Mouse (Mus musculus) layer of hippocampus, postnatal 14 days (tissue): Measurements from ENCODE around the gene Hist2h2ac. TPM values are rescaled to one million over a fixed set of nuclear protein-coding genes. Genes with fewer than 3 reads are reported as not detected.
A peak's percentile ranks its signal among the peaks of the same experiment; 100 is the strongest.
"Not testable (repeated sequence)": the region's sequence is repeated elsewhere in the genome, so short reads cannot be mapped to it uniquely, and the experiment has no call there.

Experiments
- DNase-seq, 2 experiments: peaks; one replicate each; pipeline ENCODE4 v3.0.0; 2021 to 2022; ENCODE audit warnings: low spot score in 2 of 2, mixed read lengths in 1 of 2
- microRNA-seq, 2 experiments: library from miRNA; unstranded; fragments of <30 nt; microRNA quantifications; one replicate each; pipeline ENCODE4 v1.2.0; 2021
- total RNA-seq, 2 experiments: library from RNA; stranded (reverse); gene quantifications; 2 replicates each; pipeline ENCODE4 v1.2.3; 2021

Gene Hist2h2ac
- total RNA-seq, 2 experiments from 2014 or later, result 28.2 to 31.3 TPM

GRCm38 (mm10) chr3:96192977-96193376 is 27.7 kb downstream of the Hist2h2ac start:
- DNase-seq, result no peak

- no peak for DNase-seq
These were observed 38.3 kb downstream of the Hist2h2ac start for GRCm38 (mm10) chr3:96182382-96182776.

- no peak for DNase-seq
These were observed 38.9 kb downstream of the Hist2h2ac start for GRCm38 (mm10) chr3:96181510-96182381.

- DNase-seq, result peak in 1 of 2 experiments; percentile 75
These were observed 39.8 kb downstream of the Hist2h2ac start, which contains the start of gene Sv2a for GRCm38 (mm10) chr3:96180727-96181477. Gene Sv2a (plus strand): TSS chr3:96181151.

GRCm38 (mm10) chr3:96179531-96179930 is 41.1 kb downstream of the Hist2h2ac start:
- no peak for DNase-seq

GRCm38 (mm10) chr3:96178902-96179301 is 41.8 kb downstream of the Hist2h2ac start:
- DNase-seq, result no peak

- no peak for DNase-seq
These were observed 42.3 kb downstream of the Hist2h2ac start for GRCm38 (mm10) chr3:96178427-96178826.

GRCm38 (mm10) chr3:96175251-96175650 is 45.4 kb downstream of the Hist2h2ac start:
- no peak for DNase-seq

GRCm38 (mm10) chr3:96174042-96174441 is 46.6 kb downstream of the Hist2h2ac start:
- DNase-seq, result not testable (repeated sequence)

GRCm38 (mm10) chr3:96173185-96173584 is 47.5 kb downstream of the Hist2h2ac start:
- no peak for DNase-seq

GRCm38 (mm10) chr3:96172197-96173178 is 48.2 kb downstream of the Hist2h2ac start, which contains the start of gene Sf3b4:
Gene Sf3b4 (plus strand): TSS chr3:96172332.
- peak; percentile 83 to 91 for DNase-seq

GRCm38 (mm10) chr3:96171583-96172196 is 49.0 kb downstream of the Hist2h2ac start:
- DNase-seq, result no peak

GRCm38 (mm10) chr3:96170976-96171545 is 49.6 kb downstream of the Hist2h2ac start:
- DNase-seq, result no peak

Small RNA genes within 50 kb of the gene (microRNA-seq; reads per million reads assigned to microRNA genes)
- 0 reads per million in 2 experiments for gene Gm44492
- 0 reads per million in 2 experiments for gene Gm47311
- 0 reads per million in 2 experiments for gene Gm47313

Other genes with a start within 250 kb of the Hist2h2ac start
- 10 to 100 TPM; 43.7 to 44.5 TPM for gene Plekho1, start 224.9 kb downstream of the Hist2h2ac start, total RNA-seq
- gene Vps45, start 162.4 kb downstream of the Hist2h2ac start, total RNA-seq, result 10 to 100 TPM; 41.1 to 47.8 TPM
- 10 to 100 TPM; 27.4 to 31.0 TPM for gene Otud7b, start 116.4 kb downstream of the Hist2h2ac start, total RNA-seq
- 1 to 10 TPM; 5.8 to 7.8 TPM for gene Mtmr11, start 58.9 kb downstream of the Hist2h2ac start, total RNA-seq
- 10 to 100 TPM; 48.6 to 52.4 TPM for gene Sf3b4, start 48.5 kb downstream of the Hist2h2ac start, total RNA-seq
- gene Sv2a, start 39.7 kb downstream of the Hist2h2ac start, total RNA-seq, result 100 to 1,000 TPM; 360 to 375 TPM
- gene Bola1, start 1.2 kb downstream of the Hist2h2ac start, total RNA-seq, result 10 to 100 TPM; 16.1 to 21.2 TPM
- 10 to 100 TPM in 1 of 2 experiments, 1 to 10 TPM in 1; 9.4 to 10.4 TPM for gene Hist2h2ab, start 1.0 kb downstream of the Hist2h2ac start, total RNA-seq
- gene Hist2h2be, start 239 bp upstream of the Hist2h2ac start, total RNA-seq, result 1 to 10 TPM; 4.0 to 4.8 TPM
- gene Hist2h3c2, start 18.2 kb upstream of the Hist2h2ac start, total RNA-seq, result 10 to 100 TPM; 11.3 to 14.7 TPM
- gene Hist2h2aa2, start 19.4 kb upstream of the Hist2h2ac start, total RNA-seq, result 100 to 1,000 TPM; 248 to 267 TPM
- gene Hist2h2aa1, start 24.6 kb upstream of the Hist2h2ac start, total RNA-seq, result 1 to 10 TPM; 6.7 to 8.0 TPM
- gene Hist2h3c1, start 25.8 kb upstream of the Hist2h2ac start, total RNA-seq, result not detected
- 10 to 100 TPM; 25.2 to 29.8 TPM for gene Hist2h4, start 42.4 kb upstream of the Hist2h2ac start, total RNA-seq
- gene Hist2h3b, start 47.8 kb upstream of the Hist2h2ac start, total RNA-seq, result 100 to 1,000 TPM in 1 of 2 experiments, 10 to 100 TPM in 1; 73.5 to 102 TPM
- gene Hist2h2bb, start 48.9 kb upstream of the Hist2h2ac start, total RNA-seq, result 100 to 1,000 TPM; 133 to 147 TPM
- gene Fcgr1, start 73.1 kb upstream of the Hist2h2ac start, total RNA-seq, result 1 to 10 TPM; 2.3 to 2.5 TPM
- not detected for gene BC107364, start 231.4 kb upstream of the Hist2h2ac start, total RNA-seq